Mouse (Mus musculus) hindbrain, postnatal 0 days (tissue): ENCODE data around the gene Kcnj12. TPM values are rescaled to one million over a fixed set of nuclear protein-coding genes. Genes with fewer than 3 reads are reported as not detected.

Source experiments
- ATAC-seq: fragments of 200-750 bp; cut with Nextera tagmentation; 2 replicates; pipeline ENCODE4 v1.8.0; 2017; ENCODE audit warnings: mild to moderate bottlenecking, moderate TSS enrichment, moderate library complexity
- DNase-seq: peaks from one replicate; pipeline ENCODE4 v3.0.0-alpha.2; 2015; ENCODE audit warnings: low spot score
- H3K27ac ChIP-seq: fragments of 300-500 bp; sonication (generic); 2 replicates; pipeline ENCODE4 v1.5.1; 2014; ENCODE audit warnings: mild to moderate bottlenecking
- H3K27me3 ChIP-seq: fragments of 300-500 bp; sonication (generic); 2 replicates; pipeline ENCODE4 v1.6.1; 2014; ENCODE audit warnings: low read length, mixed read lengths; ENCODE audit not compliant: insufficient read depth
- H3K36me3 ChIP-seq: fragments of 300-500 bp; sonication (generic); 2 replicates; pipeline ENCODE4 v1.6.1; 2014; ENCODE audit warnings: low read length, mixed read lengths; ENCODE audit not compliant: insufficient read depth
- H3K4me1 ChIP-seq: fragments of 300-500 bp; sonication (generic); 2 replicates; pipeline ENCODE4 v1.6.1; 2014; ENCODE audit warnings: antibody characterized with exemption, low read length, mixed read lengths; ENCODE audit not compliant: insufficient read depth
- H3K4me2 ChIP-seq: fragments of 300-500 bp; sonication (generic); 2 replicates; pipeline ENCODE4 v1.6.1; 2014; ENCODE audit warnings: low read depth, mild to moderate bottlenecking, low read length, moderate library complexity, mixed read lengths
- H3K4me3 ChIP-seq: fragments of 300-500 bp; sonication (generic); 2 replicates; pipeline ENCODE4 v1.5.1; 2014; ENCODE audit warnings: low read length
- H3K9ac ChIP-seq: fragments of 300-500 bp; sonication (generic); replicated peaks from 2 replicates; pipeline ENCODE4 v1.6.1; 2014; ENCODE audit warnings: mild to moderate bottlenecking, low read length, moderate library complexity, mixed read lengths
- H3K9me3 ChIP-seq: fragments of 300-500 bp; sonication (generic); 2 replicates; pipeline ENCODE4 v1.6.1; 2016; ENCODE audit warnings: low read length, mixed read lengths
- CTCF ChIP-seq: IDR thresholded peaks from 2 replicates; pipeline ENCODE4 v1.5.1; 2016; ENCODE audit warnings: antibody characterized with exemption, control low read depth, low read depth
- WGBS: fragments of 180-500 bp; shearing (Covaris S2); extraction: QIAGEN DNeasy Blood & Tissue Kit; methylation state at CpG from one replicate; pipeline ENCODE4 v1.1.7; 2014; 5-methylcytosine and 5-hydroxymethylcytosine counted together
- polyA plus RNA-seq: library from polyadenylated mRNA; unstranded; fragments of >200 nt; fragmentation: Nextera tagmentation; extraction: Ambion mirVana; gene quantifications from 2 replicates; pipeline ENCODE4 v1.2.1, GENCODE M21; 2015
- total RNA-seq: library from RNA; depleted of rRNA; stranded (reverse); fragments of >200 nt; gene quantifications from 2 replicates; pipeline ENCODE4 v1.2.3, GENCODE M21; 2014

The Kcnj12 gene
- total and polyA plus RNA-seq, 2 experiments from 2014 or later: 3.3 to 16.0 TPM

DNA sequence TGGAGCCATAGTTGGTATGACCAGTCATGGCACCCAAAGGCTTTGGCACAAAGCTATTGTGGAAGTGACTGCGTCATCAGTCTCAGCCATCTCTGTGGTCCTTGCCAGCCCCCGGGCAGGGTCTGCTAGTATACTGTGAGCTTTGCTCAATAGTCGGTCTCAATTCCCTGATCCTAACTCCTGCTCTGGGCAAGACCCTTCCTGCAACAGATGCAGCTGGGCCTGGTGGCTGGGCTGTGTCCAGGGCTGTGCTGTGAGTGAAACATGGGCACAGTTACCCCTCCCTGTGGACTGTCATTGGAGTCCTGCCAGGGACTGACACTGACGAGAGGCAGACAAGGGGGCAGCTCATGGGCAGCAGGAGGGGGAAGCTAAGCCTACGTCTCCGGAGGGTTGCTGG lies 2.6 kb downstream of the Kcnj12 start:
- H3K9ac ChIP-seq: no peak overlapping the region
- TF ChIP-seq CTCF: no peak
- peak overlapping the region; percentile 51; the same call in 1 of the 2 replicates for H3K27ac ChIP-seq
- ATAC-seq (peak; percentile 69), DNase-seq (peak; percentile 79)
- no peaks in the 10 kb centered on the region for H3K9me3 ChIP-seq
- H3K4me2 ChIP-seq: peak overlapping the region; percentile 79; the same call in 1 of the 2 replicates
- peaks cover 40% of the 10 kb centered on the region for H3K4me1 ChIP-seq
- WGBS: 26% methylated on average over 6 of the region's 6 CpGs
- H3K27me3 ChIP-seq: peaks cover 6% of the 10 kb centered on the region; the same call in 1 of the 2 replicates
- no peaks in the 10 kb centered on the region for H3K36me3 ChIP-seq
- H3K4me3 ChIP-seq: no peak overlapping the region

DNA sequence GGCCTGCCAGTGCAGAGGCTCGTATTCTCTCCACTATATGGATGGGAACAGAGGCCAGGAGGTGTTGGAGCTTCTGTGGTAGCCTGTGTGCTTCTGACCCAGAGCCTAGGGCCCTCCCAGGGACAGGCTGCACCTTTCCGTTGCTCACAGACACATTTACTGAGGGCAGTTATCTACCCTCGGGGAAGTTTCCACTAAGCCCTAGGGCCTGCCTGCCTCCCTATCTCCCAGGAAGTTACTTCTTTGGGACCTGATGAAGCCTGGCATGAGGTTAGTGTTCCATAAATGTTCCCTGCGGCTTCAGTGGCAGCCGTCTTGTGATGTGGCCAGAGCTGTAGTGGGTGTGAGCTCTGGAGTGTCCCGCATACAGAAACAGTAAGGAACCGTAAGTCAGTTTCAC lies 3.2 kb downstream of the Kcnj12 start:
- H3K4me1 ChIP-seq: peaks cover 40% of the 10 kb centered on the region
- ATAC-seq: no peak
- no peak overlapping the region for H3K9ac ChIP-seq
- H3K36me3 ChIP-seq: no peaks in the 10 kb centered on the region
- DNase-seq: no peak
- no peak overlapping the region for H3K4me2 ChIP-seq
- 51% methylated on average over 7 of the region's 7 CpGs for WGBS
- no peak overlapping the region for H3K4me3 ChIP-seq
- peak overlapping the region; percentile 51; the same call in 1 of the 2 replicates for H3K27ac ChIP-seq
- TF ChIP-seq CTCF: no peak
- H3K9me3 ChIP-seq: no peaks in the 10 kb centered on the region
- peaks cover 6% of the 10 kb centered on the region; the same call in 1 of the 2 replicates for H3K27me3 ChIP-seq

DNA sequence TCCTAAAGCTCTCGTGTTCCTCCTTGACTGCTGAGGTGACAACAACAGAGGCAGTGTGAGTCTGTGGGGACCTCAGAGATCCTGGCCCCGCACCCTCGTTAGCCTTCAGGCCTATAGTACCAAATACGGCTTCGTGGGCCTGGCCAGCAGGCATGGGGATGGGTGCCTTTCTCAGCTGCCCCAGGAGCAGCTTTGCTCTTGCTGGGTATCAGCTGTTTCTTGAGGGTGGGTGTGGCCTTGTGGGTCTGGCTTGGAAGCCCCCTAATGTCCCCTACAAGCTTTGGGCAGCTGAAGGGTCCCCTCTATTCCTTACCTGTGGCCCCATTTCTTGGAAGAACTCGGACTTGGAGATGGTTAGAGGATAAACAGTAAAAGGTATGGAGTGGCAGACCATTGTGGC lies 4.0 kb downstream of the Kcnj12 start:
- Histone ChIP-seq H3K27me3 (peaks cover 6% of the 10 kb centered on the region; the same call in 1 of the 2 replicates), H3K4me3 (no peak overlapping the region), H3K36me3 (no peaks in the 10 kb centered on the region), H3K4me2 (no peak overlapping the region), H3K4me1 (peaks cover 40% of the 10 kb centered on the region), H3K9ac (no peak overlapping the region), H3K27ac (no peak overlapping the region), H3K9me3 (no peaks in the 10 kb centered on the region)
- ATAC-seq: no peak
- no peak for TF ChIP-seq CTCF
- DNase-seq: no peak
- WGBS: 89% methylated on average over 6 of the region's 6 CpGs

DNA sequence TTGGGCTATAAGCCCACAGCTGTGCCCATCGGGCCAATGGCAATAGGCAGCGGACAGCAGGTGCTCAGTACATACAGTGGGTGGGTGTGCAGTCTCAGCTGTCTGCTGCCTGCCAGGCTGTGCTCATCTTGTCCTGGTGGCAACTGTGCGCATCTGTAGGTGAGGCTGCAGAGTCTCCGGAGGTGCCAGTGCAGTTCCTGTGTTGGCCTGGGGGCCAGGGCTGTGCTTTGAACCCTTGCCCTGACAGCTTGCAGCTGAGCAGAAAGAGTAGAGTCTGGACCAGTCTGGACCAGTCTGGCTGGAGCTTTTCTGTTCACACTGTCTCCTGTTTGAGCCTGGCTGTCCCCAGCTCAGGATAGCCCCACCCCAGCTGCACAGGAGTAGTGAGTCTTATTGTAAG lies 4.8 kb downstream of the Kcnj12 start:
- H3K4me2 ChIP-seq: no peak overlapping the region
- H3K9ac ChIP-seq: no peak overlapping the region
- peaks cover 35% of the 10 kb centered on the region for H3K4me1 ChIP-seq
- H3K27ac ChIP-seq: no peak overlapping the region
- H3K27me3 ChIP-seq: peaks cover 6% of the 10 kb centered on the region; the same call in 1 of the 2 replicates
- H3K9me3 ChIP-seq: no peaks in the 10 kb centered on the region
- no peak overlapping the region for H3K4me3 ChIP-seq
- ATAC-seq (no peak), DNase-seq (no peak)
- no peaks in the 10 kb centered on the region for H3K36me3 ChIP-seq
- WGBS: 40% methylated on average over 4 of the region's 4 CpGs
- TF ChIP-seq CTCF: peak; percentile 29

DNA sequence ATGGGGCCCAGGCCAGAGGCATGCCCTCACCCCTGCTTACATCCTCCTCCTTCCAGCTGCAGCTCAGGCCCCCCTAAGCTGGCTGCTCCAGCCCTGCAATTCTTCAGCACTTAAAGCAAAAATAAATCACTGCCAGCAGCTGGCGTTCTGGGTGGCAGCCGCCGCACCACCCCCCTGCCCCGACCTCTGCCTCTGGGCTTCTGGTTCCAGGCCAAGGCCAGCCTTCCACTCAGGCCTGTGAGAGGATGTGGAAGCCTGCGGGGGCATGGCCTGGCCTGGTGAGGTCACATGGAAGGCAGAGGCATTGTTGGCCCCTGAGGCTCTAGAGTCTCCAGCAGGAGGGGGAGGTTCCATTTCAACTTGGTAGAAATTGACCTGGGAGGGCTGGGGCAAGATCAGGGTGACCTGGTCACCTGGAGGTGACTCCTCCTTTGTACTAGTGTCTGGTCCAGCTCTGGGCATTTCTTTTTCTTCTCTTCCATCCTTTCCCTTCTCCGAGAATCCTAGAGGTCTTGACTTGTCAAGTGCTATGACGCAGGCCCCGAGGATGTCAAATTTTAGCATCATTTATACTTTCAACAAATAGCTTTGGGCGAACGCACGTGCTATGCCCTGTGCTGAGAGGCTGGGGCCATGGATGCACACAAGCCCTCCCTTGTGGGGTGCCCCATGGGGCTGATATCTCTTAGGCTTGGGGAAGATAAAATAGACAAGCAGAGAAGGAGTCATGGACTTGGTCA lies 6.0 kb downstream of the Kcnj12 start:
- Histone ChIP-seq H3K27me3 (peaks cover 6% of the 10 kb centered on the region; the same call in 1 of the 2 replicates), H3K4me2 (no peak overlapping the region), H3K4me1 (peaks cover 27% of the 10 kb centered on the region), H3K4me3 (no peak overlapping the region), H3K27ac (no peak overlapping the region), H3K9ac (no peak overlapping the region), H3K9me3 (no peaks in the 10 kb centered on the region), H3K36me3 (no peaks in the 10 kb centered on the region)
- WGBS: 66% methylated on average over 11 of the region's 11 CpGs
- ATAC-seq (no peak), DNase-seq (no peak)
- no peak for TF ChIP-seq CTCF

DNA sequence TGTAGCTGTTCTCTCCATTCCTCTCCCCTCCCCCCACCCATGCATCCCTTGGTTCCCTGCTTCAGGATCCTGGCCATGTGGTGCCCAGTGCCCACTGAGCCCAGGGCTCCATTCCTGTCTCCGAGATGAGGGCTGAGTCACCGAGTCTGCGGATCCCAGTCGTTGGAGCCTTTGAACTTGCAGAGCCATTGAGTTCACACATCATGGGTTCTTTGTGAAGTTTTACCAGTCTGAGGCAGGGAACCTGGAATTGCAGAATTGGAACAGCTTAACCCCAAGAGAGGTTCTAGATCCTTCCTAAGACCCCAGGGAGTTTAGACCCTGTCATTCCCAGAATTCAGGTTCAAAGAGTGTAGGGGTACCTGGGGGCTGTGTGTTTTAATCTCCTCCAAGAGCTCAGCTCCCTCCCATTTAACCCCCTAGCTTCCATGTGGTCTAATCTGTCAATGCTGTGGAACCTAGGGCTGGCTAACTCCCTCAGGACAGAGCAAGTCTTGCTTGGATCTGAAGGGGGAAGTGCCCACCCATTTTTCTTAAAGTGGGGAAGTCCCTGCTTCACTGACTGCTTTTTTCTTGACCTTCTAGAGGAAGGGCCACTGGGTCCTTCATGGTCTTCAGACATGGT lies 6.9 kb downstream of the Kcnj12 start:
- H3K4me2 ChIP-seq: no peak overlapping the region
- DNase-seq (no peak), ATAC-seq (no peak)
- no peaks in the 10 kb centered on the region for H3K27me3 ChIP-seq
- TF ChIP-seq CTCF: no peak
- 48% methylated on average over 4 of the region's 4 CpGs for WGBS
- no peak overlapping the region for H3K4me3 ChIP-seq
- H3K9ac ChIP-seq: no peak overlapping the region
- peaks cover 19% of the 10 kb centered on the region for H3K4me1 ChIP-seq
- H3K9me3 ChIP-seq: no peaks in the 10 kb centered on the region
- no peak overlapping the region for H3K27ac ChIP-seq
- no peaks in the 10 kb centered on the region for H3K36me3 ChIP-seq
